Mouse (Mus musculus) frontal cortex, postnatal 10 days (tissue): ENCODE data around the gene P4hb.
"Not testable (repeated sequence)": the region's sequence is repeated elsewhere in the genome, so short reads cannot be mapped to it uniquely, and the experiment has no call there.

ENCODE experiments used
- DNase-seq, 2 experiments: peaks; one replicate each; pipeline ENCODE4 v3.0.0; 2022; ENCODE audit warnings: low spot score in 2 of 2, mixed read lengths in 1 of 2

Gene P4hb

GRCm38 (mm10) chr11:120598283-120598989 is 25.4 kb upstream of the P4hb start, which contains the start of the genes Alyref and Anapc11:
Gene Alyref (minus strand): TSS chr11:120598365.
Gene Anapc11 (plus strand): TSS chr11:120598421.
- DNase-seq = peak; percentile 85 to 91

- no peak for DNase-seq
Observed at GRCm38 (mm10) chr11:120597240-120598235, 24.5 kb upstream of the P4hb start.

- no peak for DNase-seq
Observed at GRCm38 (mm10) chr11:120588531-120588930, 15.5 kb upstream of the P4hb start.

- DNase-seq = no peak
Observed at GRCm38 (mm10) chr11:120583937-120584336, 10.9 kb upstream of the P4hb start.

- not testable (repeated sequence) for DNase-seq
Observed at GRCm38 (mm10) chr11:120582982-120583293, 9.9 kb upstream of the P4hb start.

- no peak for DNase-seq
Observed at GRCm38 (mm10) chr11:120582268-120582981, 9.4 kb upstream of the P4hb start.

GRCm38 (mm10) chr11:120581490-120582267 is 8.6 kb upstream of the P4hb start, which contains the start of gene Arhgdia:
Gene Arhgdia (minus strand): TSS chr11:120581624.
- peak; percentile 83 to 90 for DNase-seq

- peak in 1 of 2 experiments; percentile 44 for DNase-seq
Observed at GRCm38 (mm10) chr11:120580871-120581331, 7.8 kb upstream of the P4hb start.

- DNase-seq = no peak
Observed at GRCm38 (mm10) chr11:120580190-120580589, 7.1 kb upstream of the P4hb start.

GRCm38 (mm10) chr11:120579316-120580107 is 6.5 kb upstream of the P4hb start:
- DNase-seq = peak in 1 of 2 experiments; percentile 68

- no peak for DNase-seq
Observed at GRCm38 (mm10) chr11:120578694-120579243, 5.7 kb upstream of the P4hb start.

- DNase-seq = no peak
Observed at GRCm38 (mm10) chr11:120578024-120578693, 5.1 kb upstream of the P4hb start.

- DNase-seq = no peak
Observed at GRCm38 (mm10) chr11:120577211-120578023, 4.4 kb upstream of the P4hb start.

GRCm38 (mm10) chr11:120576365-120576981 is 3.4 kb upstream of the P4hb start:
- no peak for DNase-seq

- no peak for DNase-seq
Observed at GRCm38 (mm10) chr11:120575940-120576339, 2.9 kb upstream of the P4hb start.

- no peak for DNase-seq
Observed at GRCm38 (mm10) chr11:120575046-120575445, 2.0 kb upstream of the P4hb start.

- no peak for DNase-seq
Observed at GRCm38 (mm10) chr11:120574278-120574600, 1.2 kb upstream of the P4hb start.
